Mouse (Mus musculus) olfactory bulb, adult 2 months (tissue): ENCODE measurements around the gene Atg4d.

Experiments used
- CTCF ChIP-seq: fragments of 200-500 bp; IDR thresholded peaks from 2 replicates; pipeline ENCODE4 v1.5.1; 2012; ENCODE audit warnings: low read depth, mild to moderate bottlenecking, low read length, moderate library complexity; ENCODE audit not compliant: insufficient read depth
- POLR2A ChIP-seq: fragments of 200-500 bp; IDR thresholded peaks from 2 replicates; pipeline ENCODE4 v1.6.1; 2012; ENCODE audit warnings: mild to moderate bottlenecking, low read depth, low read length, moderate library complexity; ENCODE audit not compliant: insufficient read depth

DNA sequence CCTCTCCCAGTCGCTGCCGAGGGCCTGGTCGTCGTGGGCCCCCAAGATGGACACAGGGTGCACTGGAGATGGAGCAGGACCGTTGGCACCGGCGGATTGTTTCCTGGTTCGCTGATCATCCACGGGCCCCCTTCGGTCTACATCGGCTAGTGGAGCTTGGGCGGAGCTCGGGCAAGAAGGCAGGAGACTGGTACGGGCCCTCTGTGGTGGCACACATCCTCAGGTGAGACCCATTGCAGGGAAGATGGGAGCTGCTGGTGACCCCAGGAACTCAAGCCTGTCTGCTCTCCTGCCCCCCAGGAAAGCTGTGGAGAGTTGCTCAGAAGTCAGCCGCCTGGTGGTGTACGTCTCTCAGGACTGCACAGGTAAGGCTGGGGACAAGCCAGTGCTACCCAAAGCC is 3.2 kb downstream of the Atg4d start:
- no peak for TF ChIP-seq CTCF
- TF ChIP-seq POLR2A: no peak
